Mouse (Mus musculus): ENCODE data around the gene Mesp2. TPM values are rescaled to one million over a fixed set of nuclear protein-coding genes. Genes with fewer than 3 reads are reported as not detected.

The Mesp2 gene
- polyA plus RNA-seq (2016; fragmentation: Nextera tagmentation; extraction: Ambion mirVana), result 0.46 and 0.75 TPM in 2 replicates

GRCm38 (mm10) chr7:79810611-79811506 lies at the start of gene Mesp2:
Gene Mesp2, plus strand, starts transcription at chr7:79810727.
- H3K9me3 ChIP-seq, result no peaks in the 10 kb centered on the region
- WGBS, result 22% methylated on average over 71 of the region's 71 CpGs
- peak within 1 kb of the TSS; percentile 58 for H3K4me2 ChIP-seq
- peaks cover 28% of the 10 kb centered on the region for H3K27me3 ChIP-seq
- H3K4me1 ChIP-seq, result peaks cover 6% of the 10 kb centered on the region; the same call in 1 of the 2 replicates
- peak within 1 kb of the TSS; percentile 63 for H3K9ac ChIP-seq
- no peak within 1 kb of the TSS for H3K27ac ChIP-seq
- no peaks in the 10 kb centered on the region for H3K36me3 ChIP-seq (replicated peaks)
- H3K4me3 ChIP-seq (replicated peaks), result peak within 1 kb of the TSS; percentile 40
- ATAC-seq (ENCODE audit: low FRiP score), result peak; percentile 84

GRCm38 (mm10) chr7:79761124-79761876 lies 49.2 kb upstream of the Mesp2 start:
- Histone ChIP-seq H3K4me1 (no peaks in the 10 kb centered on the region), H3K27me3 (no peaks in the 10 kb centered on the region), H3K36me3 (replicated peaks) (no peaks in the 10 kb centered on the region), H3K9me3 (no peaks in the 10 kb centered on the region), H3K4me2 (no peak overlapping the region), H3K4me3 (replicated peaks) (no peak overlapping the region), H3K9ac (no peak overlapping the region), H3K27ac (no peak overlapping the region)
- no peak for ATAC-seq (ENCODE audit: low FRiP score)
- 86% methylated on average over 5 of the region's 5 CpGs for WGBS

GRCm38 (mm10) chr7:79762106-79762505 lies 48.4 kb upstream of the Mesp2 start:
- ATAC-seq (ENCODE audit: low FRiP score), result no peak
- H3K4me2 ChIP-seq, result no peak overlapping the region
- H3K36me3 ChIP-seq (replicated peaks), result no peaks in the 10 kb centered on the region
- 84% methylated on average over 8 of the region's 8 CpGs for WGBS
- no peaks in the 10 kb centered on the region for H3K4me1 ChIP-seq
- H3K4me3 ChIP-seq (replicated peaks), result no peak overlapping the region
- no peaks in the 10 kb centered on the region for H3K27me3 ChIP-seq
- H3K9ac ChIP-seq, result no peak overlapping the region
- no peaks in the 10 kb centered on the region for H3K9me3 ChIP-seq
- H3K27ac ChIP-seq, result no peak overlapping the region

GRCm38 (mm10) chr7:79765991-79766390 lies 44.5 kb upstream of the Mesp2 start:
- no peak overlapping the region for H3K27ac ChIP-seq
- H3K4me1 ChIP-seq, result no peaks in the 10 kb centered on the region
- no peaks in the 10 kb centered on the region for H3K9me3 ChIP-seq
- no peak overlapping the region for H3K4me3 ChIP-seq (replicated peaks)
- ATAC-seq (ENCODE audit: low FRiP score), result no peak
- no peak overlapping the region for H3K4me2 ChIP-seq
- no peaks in the 10 kb centered on the region for H3K36me3 ChIP-seq (replicated peaks)
- H3K27me3 ChIP-seq, result no peaks in the 10 kb centered on the region
- no peak overlapping the region for H3K9ac ChIP-seq
- WGBS, result 50% methylated on average over 1 of the region's 1 CpGs

- H3K4me3 ChIP-seq (replicated peaks), result no peak overlapping the region
- 92% methylated on average over 3 of the region's 3 CpGs for WGBS
- no peaks in the 10 kb centered on the region for H3K36me3 ChIP-seq (replicated peaks)
- no peak overlapping the region for H3K4me2 ChIP-seq
- H3K4me1 ChIP-seq, result no peaks in the 10 kb centered on the region
- no peaks in the 10 kb centered on the region for H3K27me3 ChIP-seq
- H3K9ac ChIP-seq, result no peak overlapping the region
- no peaks in the 10 kb centered on the region for H3K9me3 ChIP-seq
- no peak for ATAC-seq (ENCODE audit: low FRiP score)
- no peak overlapping the region for H3K27ac ChIP-seq
Measured at GRCm38 (mm10) chr7:79769664-79770063, 40.9 kb upstream of the Mesp2 start.

- no peaks in the 10 kb centered on the region for H3K27me3 ChIP-seq
- H3K4me3 ChIP-seq (replicated peaks), result no peak overlapping the region
- no peak for ATAC-seq (ENCODE audit: low FRiP score)
- H3K36me3 ChIP-seq (replicated peaks), result no peaks in the 10 kb centered on the region
- H3K27ac ChIP-seq, result no peak overlapping the region
- WGBS, result 42% methylated on average over 15 of the region's 15 CpGs
- H3K4me2 ChIP-seq, result no peak overlapping the region
- no peaks in the 10 kb centered on the region for H3K4me1 ChIP-seq
- H3K9ac ChIP-seq, result no peak overlapping the region
- H3K9me3 ChIP-seq, result no peaks in the 10 kb centered on the region
Measured at GRCm38 (mm10) chr7:79771561-79772512, 38.7 kb upstream of the Mesp2 start.

- no peaks in the 10 kb centered on the region for H3K4me1 ChIP-seq
- peak; percentile 75; the same call in 1 of the 2 replicates for ATAC-seq (ENCODE audit: low FRiP score)
- H3K9me3 ChIP-seq, result no peaks in the 10 kb centered on the region
- 0 out of 2 replicates have a peak, but pooled peaks cover 4% of the 10 kb centered on the region for H3K27me3 ChIP-seq
- no peaks in the 10 kb centered on the region for H3K36me3 ChIP-seq (replicated peaks)
- WGBS, result 34% methylated on average over 16 of the region's 16 CpGs
- H3K4me2 ChIP-seq, result peak overlapping the region; percentile 38
- no peak overlapping the region for H3K27ac ChIP-seq
- H3K4me3 ChIP-seq (replicated peaks), result no peak overlapping the region
- H3K9ac ChIP-seq, result no peak overlapping the region
Measured at GRCm38 (mm10) chr7:79780647-79781626, 29.6 kb upstream of the Mesp2 start.

GRCm38 (mm10) chr7:79781826-79782515 lies 28.6 kb upstream of the Mesp2 start:
- Histone ChIP-seq H3K27ac (no peak overlapping the region), H3K4me1 (no peaks in the 10 kb centered on the region), H3K4me3 (replicated peaks) (no peak overlapping the region), H3K9me3 (no peaks in the 10 kb centered on the region), H3K9ac (no peak overlapping the region), H3K4me2 (no peak overlapping the region), H3K27me3 (peaks cover 4% of the 10 kb centered on the region; the same call in 1 of the 2 replicates), H3K36me3 (replicated peaks) (no peaks in the 10 kb centered on the region)
- ATAC-seq (ENCODE audit: low FRiP score), result no peak
- 82% methylated on average over 11 of the region's 11 CpGs for WGBS

- WGBS, result 78% methylated on average over 2 of the region's 2 CpGs
- ATAC-seq (ENCODE audit: low FRiP score), result no peak
- Histone ChIP-seq H3K4me1 (no peaks in the 10 kb centered on the region), H3K4me3 (replicated peaks) (no peak overlapping the region), H3K36me3 (replicated peaks) (no peaks in the 10 kb centered on the region), H3K9me3 (no peaks in the 10 kb centered on the region), H3K27ac (no peak overlapping the region), H3K9ac (no peak overlapping the region), H3K27me3 (peaks cover 9% of the 10 kb centered on the region; the same call in 1 of the 2 replicates), H3K4me2 (no peak overlapping the region)
Measured at GRCm38 (mm10) chr7:79782516-79782855, 28.0 kb upstream of the Mesp2 start.

- Histone ChIP-seq H3K9me3 (no peaks in the 10 kb centered on the region), H3K27me3 (peaks cover 20% of the 10 kb centered on the region)
Measured at GRCm38 (mm10) chr7:79786295-79786694, 24.2 kb upstream of the Mesp2 start.

More at GRCm38 (mm10) chr7:79786295-79786694, 24.2 kb upstream of the Mesp2 start:
- no peak overlapping the region for H3K4me3 ChIP-seq (replicated peaks)
- no peaks in the 10 kb centered on the region for H3K36me3 ChIP-seq (replicated peaks)
- H3K27ac ChIP-seq, result no peak overlapping the region
- 16% methylated on average over 6 of the region's 6 CpGs for WGBS
- no peak overlapping the region for H3K4me2 ChIP-seq
- H3K4me1 ChIP-seq, result no peaks in the 10 kb centered on the region; the same call in 1 of the 2 replicates
- 0 out of 2 replicates have a peak, but pooled peaks have one; percentile 41 for ATAC-seq (ENCODE audit: low FRiP score)
- H3K9ac ChIP-seq, result no peak overlapping the region

Data from forebrain, embryonic 12.5 days (tissue).